Mouse (Mus musculus) bone marrow, adult 2 months (tissue): ENCODE measurements around the gene Mettl2. TPM values are rescaled to one million over a fixed set of nuclear protein-coding genes. Genes with fewer than 3 reads are reported as not detected.

Experiments used
- H3K27ac ChIP-seq: fragments of 200-500 bp; 2 replicates; pipeline ENCODE4 v1.5.1; 2012; ENCODE audit warnings: low read depth, mild to moderate bottlenecking, control low read depth, inconsistent platforms, low read length; ENCODE audit not compliant: control insufficient read depth, poor library complexity, insufficient read depth
- H3K4me1 ChIP-seq: fragments of 200-500 bp; 2 replicates; pipeline ENCODE4 v1.6.1; 2011; ENCODE audit warnings: low read length; ENCODE audit not compliant: control insufficient read depth, insufficient read depth
- H3K4me3 ChIP-seq: fragments of 200-500 bp; replicated peaks from 2 replicates; pipeline ENCODE3; 2011; ENCODE audit warnings: mild to moderate bottlenecking, low read depth, low read length, control low read depth; ENCODE audit not compliant: control insufficient read depth
- CTCF ChIP-seq: fragments of 200-500 bp; IDR thresholded peaks from 2 replicates; pipeline ENCODE4 v1.5.1; 2011; ENCODE audit warnings: low read length, control low read depth; ENCODE audit not compliant: control insufficient read depth, insufficient read depth
- POLR2A ChIP-seq: fragments of 200-500 bp; IDR thresholded peaks from 2 replicates; pipeline ENCODE4 v1.6.1; 2011; ENCODE audit warnings: low read depth, mild to moderate bottlenecking, control low read depth, low read length, borderline replicate concordance; ENCODE audit not compliant: control insufficient read depth
- WGBS: fragments of 180-500 bp; shearing (Covaris S2); methylation state at CpG from one replicate; pipeline ENCODE4 v1.1.7; 2018; 5-methylcytosine and 5-hydroxymethylcytosine counted together
- polyA plus RNA-seq: library from polyadenylated mRNA; stranded (reverse); fragments of >200 nt; gene quantifications from 2 replicates; pipeline ENCODE4 v1.2.4, GENCODE M21; 2011; ENCODE audit warnings: low replicate concordance; ENCODE audit not compliant: missing spikeins, insufficient read depth, insufficient read length

The Mettl2 gene
- polyA plus RNA-seq, 1 experiment = 3.3 TPM

- Histone ChIP-seq H3K4me3 (no peak overlapping the region), H3K27ac (no peak overlapping the region), H3K4me1 (no peaks in the 10 kb centered on the region; the same call in 1 of the 2 replicates)
- no peak for TF ChIP-seq CTCF
- WGBS = 87% methylated on average over 5 of the region's 5 CpGs
Measured at GRCm38 (mm10) chr11:105141115-105141514, 14.9 kb downstream of the Mettl2 start.

- Histone ChIP-seq H3K4me1 (no peaks in the 10 kb centered on the region; the same call in 1 of the 2 replicates), H3K27ac (no peak overlapping the region), H3K4me3 (no peak overlapping the region)
- TF ChIP-seq CTCF (no peak), POLR2A (no peak)
Measured at GRCm38 (mm10) chr11:105143564-105143963, 17.3 kb downstream of the Mettl2 start.

GRCm38 (mm10) chr11:105144084-105144483 is 17.9 kb downstream of the Mettl2 start:
- Histone ChIP-seq H3K4me1 (no peaks in the 10 kb centered on the region; the same call in 1 of the 2 replicates), H3K27ac (no peak overlapping the region), H3K4me3 (no peak overlapping the region)
- TF ChIP-seq POLR2A (no peak), CTCF (no peak)
- WGBS = 63% methylated on average over 3 of the region's 3 CpGs

- H3K27ac ChIP-seq = no peak overlapping the region
- H3K4me3 ChIP-seq = no peak overlapping the region
- TF ChIP-seq CTCF (no peak), POLR2A (no peak)
- WGBS = 68% methylated on average over 11 of the region's 11 CpGs
- no peaks in the 10 kb centered on the region; the same call in 1 of the 2 replicates for H3K4me1 ChIP-seq
Measured at GRCm38 (mm10) chr11:105144508-105145210, 18.4 kb downstream of the Mettl2 start.

GRCm38 (mm10) chr11:105145211-105145610 is 19.0 kb downstream of the Mettl2 start:
- no peak overlapping the region for H3K27ac ChIP-seq
- TF ChIP-seq CTCF = no peak
- WGBS = 44% methylated on average over 10 of the region's 10 CpGs
- no peak overlapping the region for H3K4me3 ChIP-seq
- no peaks in the 10 kb centered on the region; the same call in 1 of the 2 replicates for H3K4me1 ChIP-seq

- 86% methylated on average over 3 of the region's 3 CpGs for WGBS
Measured at GRCm38 (mm10) chr11:105146593-105146992, 20.4 kb downstream of the Mettl2 start, which contains the start of gene Gm10842. Gene Gm10842 (plus strand): TSS chr11:105146893.

GRCm38 (mm10) chr11:105149353-105149752 is 23.1 kb downstream of the Mettl2 start:
- H3K4me1 ChIP-seq = no peaks in the 10 kb centered on the region
- H3K4me3 ChIP-seq = no peak overlapping the region
- TF ChIP-seq CTCF (no peak), POLR2A (no peak)
- WGBS = 71% methylated on average over 3 of the region's 3 CpGs
- H3K27ac ChIP-seq = no peak overlapping the region

More at GRCm38 (mm10) chr11:105146593-105146992, 20.4 kb downstream of the Mettl2 start, which contains the start of gene Gm10842:
- no peak for TF ChIP-seq POLR2A
- TF ChIP-seq CTCF = no peak
- no peaks in the 10 kb centered on the region; the same call in 1 of the 2 replicates for H3K4me1 ChIP-seq
- H3K27ac ChIP-seq = no peak within 1 kb of the TSS
- H3K4me3 ChIP-seq = no peak within 1 kb of the TSS

- Histone ChIP-seq H3K4me1 (no peaks in the 10 kb centered on the region), H3K4me3 (no peak overlapping the region), H3K27ac (no peak overlapping the region)
- 74% methylated on average over 1 of the region's 1 CpGs for WGBS
- TF ChIP-seq CTCF (no peak), POLR2A (no peak)
Measured at GRCm38 (mm10) chr11:105149766-105150165, 23.5 kb downstream of the Mettl2 start.
